Mouse (Mus musculus) CH12.LX (cell line): ENCODE measurements around the gene Atp10a.

Experiments
- E2F4 ChIP-seq: IDR thresholded peaks from 2 replicates; pipeline ENCODE4 v1.6.1; 2011; ENCODE audit warnings: low read depth, low read length, improper control_type of control experiment; ENCODE audit not compliant: insufficient replicate concordance
- ETS1 ChIP-seq: conservative IDR thresholded peaks from 2 replicates; pipeline ENCODE4 v1.6.1; 2012; ENCODE audit warnings: low read depth, mild to moderate bottlenecking, inconsistent platforms, low read length, improper control_type of control experiment, moderate library complexity
- MAFK ChIP-seq: IDR thresholded peaks from 2 replicates; pipeline ENCODE4 v1.6.1; 2011; ENCODE audit warnings: low read length, improper control_type of control experiment; ENCODE audit not compliant: insufficient replicate concordance
- MYC ChIP-seq: IDR thresholded peaks from 2 replicates; pipeline ENCODE4 v1.6.1; 2011; ENCODE audit warnings: low read depth, mild to moderate bottlenecking, improper control_type of control experiment, low read length
- POLR2A ChIP-seq: IDR thresholded peaks from 2 replicates; pipeline ENCODE4 v1.6.1; 2011; ENCODE audit warnings: low read depth, mild to moderate bottlenecking, improper control_type of control experiment, low read length
- SMC3 ChIP-seq: IDR thresholded peaks from 2 replicates; pipeline ENCODE4 v1.6.1; 2011; ENCODE audit warnings: low read depth, low read length, improper control_type of control experiment

- TF ChIP-seq POLR2A (no peak), E2F4 (no peak), ETS1 (no peak), MAFK (no peak), MYC (no peak), SMC3 (no peak)
Observed at GRCm38 (mm10) chr7:58755083-58755482, 99.1 kb downstream of the Atp10a start.
